Mouse (Mus musculus): ENCODE results near the gene Pkp4. TPM values are rescaled to one million over a fixed set of nuclear protein-coding genes. Genes with fewer than 3 reads are reported as not detected.

The Pkp4 gene
- polyA plus RNA-seq, 1 experiment from 2014 or later: 7.7 TPM

DNA sequence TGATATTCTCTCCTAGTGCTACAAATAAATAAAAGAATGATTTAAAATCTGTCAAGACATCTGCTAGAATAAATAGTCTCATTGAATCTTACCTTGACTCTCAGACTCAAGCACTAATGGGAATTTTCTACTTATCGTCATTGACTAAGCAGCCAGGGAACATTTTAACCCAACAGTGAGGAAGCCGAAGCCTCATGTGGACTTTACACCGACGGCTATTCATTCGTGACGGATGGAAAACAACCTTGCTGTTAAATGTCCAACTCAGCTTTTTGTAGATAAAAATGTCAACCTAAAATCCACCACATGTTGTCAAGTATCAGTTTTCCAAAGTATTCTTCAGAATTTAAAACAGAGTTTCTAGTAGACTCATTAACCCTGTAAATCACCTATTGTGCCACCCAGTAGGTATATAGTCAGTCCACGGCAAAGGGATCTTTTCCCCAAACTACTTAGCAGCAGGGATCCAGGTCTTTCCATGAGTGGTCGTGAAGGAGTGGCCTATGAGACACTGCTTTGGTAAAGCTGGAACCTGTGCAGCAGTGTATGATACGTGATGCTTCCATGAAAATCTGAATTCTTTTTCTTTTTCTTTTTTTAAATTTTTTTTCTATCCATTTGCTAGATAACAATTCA, 9.0 kb downstream of the Pkp4 start:
- H3K4me1 ChIP-seq (ENCODE audit: insufficient read depth): peaks cover 7% of the 10 kb centered on the region; the same call in 1 of the 2 replicates
- TF ChIP-seq CTCF (IDR thresholded peaks at IDR 0.05; ENCODE audit: low read depth): no peak
- no peak for TF ChIP-seq EP300 (IDR thresholded peaks at IDR 0.05; ENCODE audit: low read depth)
- H3K9ac ChIP-seq (replicated peaks): no peak overlapping the region
- no peak overlapping the region for H3K4me3 ChIP-seq (ENCODE audit: low read depth, low read length)
- ATAC-seq: no peak
- WGBS (ENCODE audit: insufficient replicate concordance): 71% methylated on average over 9 of the region's 9 CpGs
- H3K36me3 ChIP-seq (replicated peaks; ENCODE audit: insufficient read depth, low read length): no peaks in the 10 kb centered on the region
- DNase-seq: no peak
- H3K27ac ChIP-seq (ENCODE audit: low read depth): peak overlapping the region; percentile 13; the same call in 1 of the 2 replicates
- H3K4me2 ChIP-seq (ENCODE audit: low read depth, low read length): no peak overlapping the region
- no peaks in the 10 kb centered on the region for H3K27me3 ChIP-seq (ENCODE audit: insufficient read depth, low read length)
- no peaks in the 10 kb centered on the region for H3K9me3 ChIP-seq (ENCODE audit: low read length)

DNA sequence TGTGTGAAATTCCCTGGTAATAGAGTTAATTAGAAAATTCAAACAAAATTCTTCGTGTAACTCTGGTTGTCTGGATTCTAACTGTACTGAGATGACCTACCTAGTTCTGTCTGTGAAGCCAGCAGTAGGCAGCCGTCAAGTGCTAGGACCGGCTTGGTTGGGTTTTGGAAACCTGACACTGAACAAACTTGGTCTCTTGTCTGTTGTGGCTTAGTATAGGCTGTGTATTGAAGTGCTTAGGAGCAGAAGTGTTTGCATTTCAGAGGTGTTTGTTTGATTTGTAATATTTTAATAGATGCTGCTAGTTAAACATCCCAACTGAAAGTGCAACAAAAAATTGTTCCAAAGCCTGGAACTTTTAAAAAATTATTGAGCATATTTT, 9.5 kb downstream of the Pkp4 start:
- no peak for DNase-seq

DNA sequence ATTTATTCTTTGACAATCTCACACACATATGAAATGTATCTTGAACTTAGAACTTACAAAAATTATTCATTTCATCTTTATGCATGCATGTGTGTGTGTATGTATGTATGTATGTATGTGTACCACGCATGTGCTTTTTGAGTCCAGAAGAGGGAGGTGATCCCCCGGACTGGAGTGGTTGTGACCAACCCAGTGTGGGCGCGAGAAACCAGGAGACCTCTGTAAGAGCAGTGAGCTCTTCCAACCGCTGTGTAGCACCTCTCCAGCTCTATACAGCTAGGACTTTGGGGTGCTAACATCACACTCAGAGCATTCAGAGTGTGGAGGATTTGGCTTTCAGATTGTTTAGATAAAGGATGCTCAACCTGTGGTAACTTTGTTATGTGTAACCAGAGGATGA, 9.9 kb downstream of the Pkp4 start:
- no peak overlapping the region for H3K4me3 ChIP-seq (ENCODE audit: low read depth, low read length)
- ATAC-seq (no peak), DNase-seq (no peak)
- H3K4me2 ChIP-seq (ENCODE audit: low read depth, low read length): no peak overlapping the region
- no peaks in the 10 kb centered on the region for H3K27me3 ChIP-seq (ENCODE audit: insufficient read depth, low read length)
- WGBS (ENCODE audit: insufficient replicate concordance): 78% methylated on average over 5 of the region's 5 CpGs
- TF ChIP-seq EP300 (IDR thresholded peaks at IDR 0.05; ENCODE audit: low read depth) (no peak), CTCF (IDR thresholded peaks at IDR 0.05; ENCODE audit: low read depth) (no peak)
- H3K9ac ChIP-seq (replicated peaks): no peak overlapping the region
- peaks cover 7% of the 10 kb centered on the region; the same call in 1 of the 2 replicates for H3K4me1 ChIP-seq (ENCODE audit: insufficient read depth)
- no peaks in the 10 kb centered on the region for H3K36me3 ChIP-seq (replicated peaks; ENCODE audit: insufficient read depth, low read length)
- H3K27ac ChIP-seq (ENCODE audit: low read depth): no peak overlapping the region
- no peaks in the 10 kb centered on the region for H3K9me3 ChIP-seq (ENCODE audit: low read length)

More for the DNA sequence above, 9.5 kb downstream of the Pkp4 start:
- 54% methylated on average over 3 of the region's 3 CpGs for WGBS (ENCODE audit: insufficient replicate concordance)
- Histone ChIP-seq H3K4me1 (ENCODE audit: insufficient read depth) (peaks cover 7% of the 10 kb centered on the region; the same call in 1 of the 2 replicates), H3K4me3 (ENCODE audit: low read depth, low read length) (no peak overlapping the region), H3K9me3 (ENCODE audit: low read length) (no peaks in the 10 kb centered on the region), H3K9ac (replicated peaks) (no peak overlapping the region), H3K27ac (ENCODE audit: low read depth) (no peak overlapping the region), H3K27me3 (ENCODE audit: insufficient read depth, low read length) (no peaks in the 10 kb centered on the region), H3K36me3 (replicated peaks; ENCODE audit: insufficient read depth, low read length) (no peaks in the 10 kb centered on the region), H3K4me2 (ENCODE audit: low read depth, low read length) (no peak overlapping the region)
- TF ChIP-seq EP300 (IDR thresholded peaks at IDR 0.05; ENCODE audit: low read depth): no peak
- TF ChIP-seq CTCF (IDR thresholded peaks at IDR 0.05; ENCODE audit: low read depth): no peak
- ATAC-seq: 0 out of 2 replicates have a peak, but pooled peaks have one; percentile 31

DNA sequence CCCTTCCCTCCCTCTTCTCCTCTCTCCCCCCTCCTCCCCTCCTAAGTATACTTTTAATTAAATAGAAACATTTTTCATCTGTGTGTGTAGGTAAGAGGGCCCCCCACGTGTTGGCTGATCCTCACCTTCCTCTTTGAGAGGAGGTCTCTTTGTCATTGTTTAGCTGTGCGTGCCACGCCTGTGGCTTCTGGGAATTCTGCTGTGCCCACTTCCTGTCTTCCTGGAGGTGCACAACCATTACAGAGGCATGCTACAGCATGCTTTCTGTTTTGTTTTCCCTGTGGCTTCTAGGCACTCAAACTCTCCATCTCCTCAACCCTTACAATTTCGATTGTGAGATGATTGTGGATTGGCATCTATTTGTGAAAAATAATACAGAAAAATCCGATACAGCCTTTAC, 10.9 kb downstream of the Pkp4 start:
- DNase-seq (no peak), ATAC-seq (no peak)
- Histone ChIP-seq H3K36me3 (replicated peaks; ENCODE audit: insufficient read depth, low read length) (no peaks in the 10 kb centered on the region), H3K4me3 (ENCODE audit: low read depth, low read length) (no peak overlapping the region), H3K27me3 (ENCODE audit: insufficient read depth, low read length) (no peaks in the 10 kb centered on the region), H3K4me2 (ENCODE audit: low read depth, low read length) (no peak overlapping the region), H3K4me1 (ENCODE audit: insufficient read depth) (peaks cover 7% of the 10 kb centered on the region; the same call in 1 of the 2 replicates), H3K9ac (replicated peaks) (no peak overlapping the region), H3K9me3 (ENCODE audit: low read length) (no peaks in the 10 kb centered on the region), H3K27ac (ENCODE audit: low read depth) (no peak overlapping the region)
- 51% methylated on average over 5 of the region's 5 CpGs for WGBS (ENCODE audit: insufficient replicate concordance)
- TF ChIP-seq CTCF (IDR thresholded peaks at IDR 0.05; ENCODE audit: low read depth): no peak
- TF ChIP-seq EP300 (IDR thresholded peaks at IDR 0.05; ENCODE audit: low read depth): no peak

DNA sequence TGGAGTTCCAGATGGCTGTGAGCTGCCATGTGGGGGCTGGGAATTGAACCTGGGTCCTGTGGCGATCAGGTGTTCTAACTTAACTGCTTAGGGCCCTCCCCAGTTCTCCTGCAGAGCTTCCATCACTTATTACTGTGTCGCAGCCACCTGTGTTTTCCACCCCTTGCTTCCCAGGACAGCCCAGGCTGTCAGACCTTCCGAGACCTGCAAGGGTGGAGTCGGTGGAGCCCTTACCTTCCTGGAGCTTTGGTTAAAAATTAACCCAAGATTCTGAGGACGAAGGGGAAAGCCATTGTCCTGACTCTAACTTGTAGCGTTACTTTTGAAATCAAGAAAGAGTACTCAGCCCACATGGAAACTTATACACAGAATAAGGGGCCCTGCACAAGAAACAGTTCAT, 15.3 kb downstream of the Pkp4 start:
- TF ChIP-seq EP300 (IDR thresholded peaks at IDR 0.05; ENCODE audit: low read depth) (no peak), CTCF (IDR thresholded peaks at IDR 0.05; ENCODE audit: low read depth) (no peak)
- DNase-seq (peak; percentile 10), ATAC-seq (no peak)
- no peak overlapping the region for H3K4me3 ChIP-seq (ENCODE audit: low read depth, low read length)
- no peaks in the 10 kb centered on the region for H3K9me3 ChIP-seq (ENCODE audit: low read length)
- WGBS (ENCODE audit: insufficient replicate concordance): 55% methylated on average over 6 of the region's 6 CpGs
- H3K4me1 ChIP-seq (ENCODE audit: insufficient read depth): peaks cover 14% of the 10 kb centered on the region; the same call in 1 of the 2 replicates
- H3K9ac ChIP-seq (replicated peaks): no peak overlapping the region
- no peak overlapping the region for H3K27ac ChIP-seq (ENCODE audit: low read depth)
- H3K36me3 ChIP-seq (replicated peaks; ENCODE audit: insufficient read depth, low read length): no peaks in the 10 kb centered on the region
- H3K27me3 ChIP-seq (ENCODE audit: insufficient read depth, low read length): no peaks in the 10 kb centered on the region
- H3K4me2 ChIP-seq (ENCODE audit: low read depth, low read length): no peak overlapping the region

GRCm38 (mm10) chr2:59178191-59178590, 17.5 kb downstream of the Pkp4 start:
- peak; percentile 5 for DNase-seq

More at GRCm38 (mm10) chr2:59178191-59178590, 17.5 kb downstream of the Pkp4 start:
- ATAC-seq: no peak
- WGBS (ENCODE audit: insufficient replicate concordance): 88% methylated on average over 8 of the region's 8 CpGs
- 0 out of 2 replicates have a peak, but pooled peaks cover 7% of the 10 kb centered on the region for H3K4me1 ChIP-seq (ENCODE audit: insufficient read depth)
- H3K9me3 ChIP-seq (ENCODE audit: low read length): no peaks in the 10 kb centered on the region
- no peaks in the 10 kb centered on the region for H3K27me3 ChIP-seq (ENCODE audit: insufficient read depth, low read length)
- no peak for TF ChIP-seq CTCF (IDR thresholded peaks at IDR 0.05; ENCODE audit: low read depth)
- no peak for TF ChIP-seq EP300 (IDR thresholded peaks at IDR 0.05; ENCODE audit: low read depth)
- no peak overlapping the region for H3K9ac ChIP-seq (replicated peaks)
- no peak overlapping the region for H3K4me2 ChIP-seq (ENCODE audit: low read depth, low read length)
- H3K36me3 ChIP-seq (replicated peaks; ENCODE audit: insufficient read depth, low read length): no peaks in the 10 kb centered on the region
- no peak overlapping the region for H3K27ac ChIP-seq (ENCODE audit: low read depth)
- H3K4me3 ChIP-seq (ENCODE audit: low read depth, low read length): no peak overlapping the region

Data from liver, postnatal 0 days (tissue).